Mouse (Mus musculus) adrenal gland (tissue): ENCODE results near the gene Tefm.

Experiments
- intact Hi-C: fragments of 180-260 bp; cut with DNase I; formaldehyde crosslinking; loops from one replicate; pipeline ENCODE4 v1.15.1; 2025

The Tefm gene

GRCm38 (mm10) chr11:80116411-80116810 is 25.6 kb downstream of the Tefm start:
- intact Hi-C loops, result no loop called here

- intact Hi-C loops, result no loop called here
Observed at GRCm38 (mm10) chr11:80104407-80104806, 37.6 kb downstream of the Tefm start.

- intact Hi-C loops, result no loop called here
Observed at GRCm38 (mm10) chr11:80101298-80101697, 40.7 kb downstream of the Tefm start.

- intact Hi-C loops, result no loop called here
Observed at GRCm38 (mm10) chr11:80098444-80099056, 43.4 kb downstream of the Tefm start.

- intact Hi-C loops, result no loop called here
Observed at GRCm38 (mm10) chr11:80090555-80091164, 51.3 kb downstream of the Tefm start.

GRCm38 (mm10) chr11:80089817-80090214 is 52.2 kb downstream of the Tefm start:
- intact Hi-C loops, result loop anchor here (10.0 kb wide), 1 partner anchor 55 kb away; the partner anchor contains the start of gene Tefm

- intact Hi-C loops, result loop anchor here (10.0 kb wide), 1 partner anchor 56 kb away; the partner anchor contains the start of gene Tefm
Observed at GRCm38 (mm10) chr11:80088917-80089816, 52.8 kb downstream of the Tefm start, which contains the start of gene Atad5. Gene Atad5 (plus strand): TSS chr11:80089400.

GRCm38 (mm10) chr11:80086844-80087243 is 55.1 kb downstream of the Tefm start:
- intact Hi-C loops, result loop anchor here (10.0 kb wide), 1 partner anchor 58 kb away; the partner anchor contains the start of gene Tefm
